Mouse (Mus musculus): ENCODE measurements around the gene Foxo1.

Foxo1 gene

GRCm38 (mm10) chr3:52364576-52364975, 96.4 kb downstream of the Foxo1 start:
- DNase-seq (ENCODE audit: low spot score in 2 of 2): no peak

GRCm38 (mm10) chr3:52369204-52369603, 101.1 kb downstream of the Foxo1 start:
- DNase-seq (ENCODE audit: low spot score in 2 of 2): no peak

- no peak for DNase-seq (ENCODE audit: low spot score in 2 of 2)
These were observed 101.8 kb downstream of the Foxo1 start for GRCm38 (mm10) chr3:52369881-52370428.

GRCm38 (mm10) chr3:52376974-52377373, 108.8 kb downstream of the Foxo1 start:
- DNase-seq (ENCODE audit: low spot score in 2 of 2): no peak

DNA sequence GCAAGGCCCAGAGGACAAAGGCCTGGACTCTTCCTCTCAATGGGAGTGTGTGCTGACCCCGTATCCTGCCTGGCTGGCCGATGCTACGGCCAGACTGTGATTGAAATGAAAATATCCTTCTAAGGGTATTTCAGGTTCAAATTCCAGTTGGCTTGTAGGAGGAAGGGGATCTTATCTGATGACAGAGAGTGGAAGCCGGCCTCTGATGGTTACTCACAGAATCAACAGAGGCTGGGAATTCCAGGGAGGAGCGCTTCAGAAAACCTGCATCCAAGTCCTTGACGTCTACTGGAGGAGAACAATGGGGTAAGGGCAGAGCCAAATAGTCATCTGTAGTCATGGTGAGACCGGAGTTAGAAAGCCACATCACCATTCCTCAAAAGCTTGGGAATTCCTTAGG, 115.2 kb downstream of the Foxo1 start:
- DNase-seq (ENCODE audit: low spot score in 2 of 2): no peak

DNA sequence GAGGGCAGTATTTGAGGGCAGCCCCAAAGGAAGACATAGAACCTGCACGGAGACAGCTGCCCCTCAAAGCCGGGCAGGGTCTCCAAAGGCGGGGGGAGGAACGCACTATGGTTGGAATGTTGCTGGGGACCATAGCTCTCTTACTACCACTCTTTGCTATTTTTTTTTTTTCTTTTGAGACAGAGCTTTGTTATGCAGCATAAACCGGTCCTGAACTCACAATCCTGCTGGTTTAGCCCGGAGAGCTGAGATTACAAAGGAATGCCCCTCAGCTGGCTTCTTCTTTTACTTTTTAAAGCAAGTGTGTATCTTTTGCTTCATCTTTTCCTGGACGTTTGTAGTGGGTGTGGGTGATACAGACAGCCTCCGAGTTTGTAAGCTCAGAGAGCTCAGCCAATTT, 118.2 kb downstream of the Foxo1 start:
- DNase-seq (ENCODE audit: low spot score in 2 of 2): no peak

GRCm38 (mm10) chr3:52390321-52390720, 122.2 kb downstream of the Foxo1 start:
- DNase-seq (ENCODE audit: low spot score in 2 of 2): no peak

DNA sequence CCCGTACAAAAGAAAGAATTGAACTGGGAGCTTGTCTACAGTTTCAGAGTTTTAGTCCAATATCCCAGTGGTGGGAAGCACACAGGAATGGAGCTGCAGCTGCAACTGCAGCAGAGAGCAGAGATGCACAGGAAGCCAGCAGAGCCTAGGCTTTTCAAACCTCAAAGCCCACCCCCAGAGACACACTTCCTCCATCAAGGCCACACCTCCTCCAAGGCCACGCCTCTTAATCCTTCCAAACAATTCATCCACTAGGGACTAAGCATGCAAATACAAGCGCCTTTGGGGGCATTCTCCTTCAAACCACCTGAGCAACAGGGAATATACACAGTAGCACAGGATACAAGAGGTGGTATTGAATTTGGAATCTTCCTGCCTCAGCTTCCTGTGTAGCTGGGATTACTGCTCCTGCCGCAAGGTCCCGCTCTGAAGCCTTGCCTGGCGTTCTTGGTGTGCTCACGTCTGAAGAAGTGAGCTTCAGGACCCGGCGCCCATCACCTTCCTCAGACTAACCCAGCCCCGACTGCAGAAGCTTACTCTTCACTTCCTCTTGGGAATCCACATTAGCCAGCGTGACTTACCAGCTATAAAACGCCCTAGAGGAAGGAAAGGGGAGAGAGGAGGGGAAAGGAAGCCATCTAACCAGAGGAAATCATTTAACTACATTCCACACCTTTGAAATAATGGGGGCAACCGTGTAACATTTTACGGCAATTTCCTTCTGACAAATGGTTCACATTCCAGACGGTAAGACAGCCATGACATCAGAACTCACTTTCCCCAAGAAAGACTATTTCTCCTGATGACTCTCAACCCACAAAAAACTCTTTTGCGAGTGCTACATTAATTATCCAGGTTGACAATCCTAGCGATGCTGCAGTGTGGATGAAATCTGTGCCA, 122.9 kb downstream of the Foxo1 start:
- DNase-seq (ENCODE audit: low spot score in 2 of 2): no peak

GRCm38 (mm10) chr3:52391897-52392296, 123.8 kb downstream of the Foxo1 start:
- no peak for DNase-seq (ENCODE audit: low spot score in 2 of 2)

- no peak for DNase-seq (ENCODE audit: low spot score in 2 of 2)
These were observed 124.4 kb downstream of the Foxo1 start for GRCm38 (mm10) chr3:52392521-52392920.

- no peak for DNase-seq (ENCODE audit: low spot score in 2 of 2)
These were observed 125.0 kb downstream of the Foxo1 start for GRCm38 (mm10) chr3:52393171-52393570.

- DNase-seq (ENCODE audit: low spot score in 2 of 2): no peak
These were observed 128.1 kb downstream of the Foxo1 start for GRCm38 (mm10) chr3:52396121-52396731.

GRCm38 (mm10) chr3:52396951-52397615, 128.9 kb downstream of the Foxo1 start:
- no peak for DNase-seq (ENCODE audit: low spot score in 2 of 2)

- DNase-seq (ENCODE audit: low spot score in 2 of 2): no peak
These were observed 129.8 kb downstream of the Foxo1 start for GRCm38 (mm10) chr3:52397961-52398360.

- no peak for DNase-seq (ENCODE audit: low spot score in 2 of 2)
These were observed 132.4 kb downstream of the Foxo1 start for GRCm38 (mm10) chr3:52400284-52401161.

GRCm38 (mm10) chr3:52401162-52401928, 133.2 kb downstream of the Foxo1 start:
- DNase-seq (ENCODE audit: low spot score in 2 of 2): peak; percentile 32 to 51
